Mouse (Mus musculus) spleen, adult 2 months (tissue): ENCODE results near the gene Abi1.

Source experiments
- CTCF ChIP-seq: fragments of 200-500 bp; IDR thresholded peaks from 2 replicates; pipeline ENCODE4 v1.5.1; 2011; ENCODE audit warnings: mild to moderate bottlenecking, inconsistent platforms; ENCODE audit not compliant: insufficient read depth, insufficient read length, insufficient replicate concordance; ENCODE audit errors: extremely low read depth
- POLR2A ChIP-seq: fragments of 200-500 bp; IDR thresholded peaks from 2 replicates; pipeline ENCODE4 v1.6.1; 2011; ENCODE audit warnings: low read depth, low read length, inconsistent platforms

DNA sequence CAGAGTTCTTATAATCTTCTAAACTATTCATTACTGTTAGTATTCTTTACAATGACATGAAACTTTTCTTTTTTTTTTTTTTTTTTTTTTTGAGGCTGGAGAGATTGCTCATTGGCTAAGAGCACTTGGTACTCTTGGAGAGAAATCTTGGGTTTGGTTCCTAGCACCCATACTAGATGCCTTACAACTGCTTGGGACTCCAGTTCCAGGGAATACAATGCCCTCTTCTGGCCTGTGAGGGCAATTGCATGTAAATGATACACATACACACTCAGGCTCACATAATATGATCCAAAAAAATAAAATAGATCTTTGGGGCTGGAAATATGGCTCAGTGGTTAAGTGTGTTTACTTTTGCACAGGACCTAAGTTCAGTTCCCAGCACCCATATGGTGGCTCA is 36.7 kb upstream of the Abi1 start:
- TF ChIP-seq POLR2A: no peak
- TF ChIP-seq CTCF: no peak
